Mouse (Mus musculus) lung, postnatal 36 days (tissue): Measurements from ENCODE around the gene Lhpp.

Experiments used
- DNase-seq: peaks from one replicate; pipeline ENCODE4 v3.0.0; 2022; ENCODE audit warnings: mixed read lengths

The Lhpp gene

DNA sequence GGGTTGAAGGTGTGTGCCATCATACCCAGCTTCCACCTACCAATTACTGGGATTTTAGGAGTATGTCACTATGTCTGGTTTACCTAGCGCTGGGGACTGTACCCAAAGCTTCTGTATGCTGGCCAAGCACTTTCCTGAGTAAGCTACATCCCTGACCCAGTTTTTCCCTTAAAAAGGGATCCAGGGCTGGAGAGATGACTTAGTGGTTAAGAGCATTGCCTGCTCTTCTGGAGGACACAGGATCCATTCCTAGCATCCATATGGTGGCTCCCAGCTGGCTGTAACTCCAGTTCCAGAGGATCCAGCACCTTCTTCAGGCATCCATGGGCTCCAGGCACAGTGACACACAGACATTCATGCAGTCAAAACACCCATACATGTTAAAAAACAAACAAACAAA lies 36.1 kb downstream of the Lhpp start:
- no peak for DNase-seq

DNA sequence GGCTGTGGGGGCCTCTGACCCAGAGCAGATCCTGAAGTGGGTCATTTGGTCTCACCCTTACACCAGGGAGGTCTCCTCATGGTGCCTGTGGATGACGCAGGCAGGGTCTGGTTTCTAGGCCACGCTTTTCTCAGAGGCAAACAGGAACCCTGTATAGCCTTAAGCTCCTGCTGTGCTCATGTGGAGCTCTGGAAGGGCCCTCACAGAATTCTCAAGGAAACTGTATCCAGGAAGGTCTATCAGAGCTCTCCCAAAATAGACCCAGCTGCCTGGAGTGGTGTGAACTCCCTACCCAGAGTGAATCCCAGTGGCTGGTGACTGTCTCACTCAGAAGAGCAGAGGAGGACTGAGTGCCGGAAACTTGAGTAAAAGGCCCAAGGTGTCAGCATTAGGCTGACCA lies 44.0 kb downstream of the Lhpp start:
- no peak for DNase-seq

DNA sequence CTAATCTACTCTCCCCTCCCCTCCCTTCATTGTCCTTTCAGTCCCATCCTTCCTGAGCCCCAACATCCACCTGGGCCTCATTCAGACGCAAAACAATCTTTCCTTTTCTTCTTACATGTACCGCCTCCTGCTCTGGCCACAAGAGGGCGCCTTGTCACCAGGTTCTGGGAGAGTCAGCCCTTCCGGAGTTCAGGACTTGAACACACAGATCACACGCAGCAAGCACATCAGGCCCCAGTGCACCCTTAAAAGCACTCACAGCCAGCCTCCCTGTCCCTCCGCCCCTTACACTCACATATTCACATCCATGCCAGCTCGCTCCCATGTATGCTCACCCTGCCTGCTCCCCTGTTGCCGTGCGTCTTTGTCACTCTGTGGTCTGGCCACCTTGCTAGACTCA lies 45.6 kb downstream of the Lhpp start:
- peak; percentile 95 for DNase-seq

DNA sequence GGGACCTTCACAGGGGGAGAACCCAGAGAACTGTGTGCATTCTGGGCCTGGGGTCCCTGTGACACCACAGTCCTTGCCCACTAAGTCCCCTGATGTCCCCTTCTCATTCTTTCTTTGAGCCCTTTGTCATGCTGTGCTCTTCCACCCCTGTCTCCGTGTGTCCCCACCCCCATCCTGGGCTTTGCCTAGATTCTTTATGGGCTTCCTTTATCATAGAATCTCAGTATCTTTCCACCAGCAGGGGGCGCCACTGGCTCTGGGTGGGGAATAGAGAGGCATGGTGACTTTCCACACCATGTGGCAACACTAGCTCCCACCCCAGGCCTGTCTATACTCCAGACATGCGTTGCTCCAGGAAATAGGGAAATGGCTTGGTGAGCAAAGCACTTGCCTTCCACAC lies 46.1 kb downstream of the Lhpp start:
- DNase-seq, result peak; percentile 96

DNA sequence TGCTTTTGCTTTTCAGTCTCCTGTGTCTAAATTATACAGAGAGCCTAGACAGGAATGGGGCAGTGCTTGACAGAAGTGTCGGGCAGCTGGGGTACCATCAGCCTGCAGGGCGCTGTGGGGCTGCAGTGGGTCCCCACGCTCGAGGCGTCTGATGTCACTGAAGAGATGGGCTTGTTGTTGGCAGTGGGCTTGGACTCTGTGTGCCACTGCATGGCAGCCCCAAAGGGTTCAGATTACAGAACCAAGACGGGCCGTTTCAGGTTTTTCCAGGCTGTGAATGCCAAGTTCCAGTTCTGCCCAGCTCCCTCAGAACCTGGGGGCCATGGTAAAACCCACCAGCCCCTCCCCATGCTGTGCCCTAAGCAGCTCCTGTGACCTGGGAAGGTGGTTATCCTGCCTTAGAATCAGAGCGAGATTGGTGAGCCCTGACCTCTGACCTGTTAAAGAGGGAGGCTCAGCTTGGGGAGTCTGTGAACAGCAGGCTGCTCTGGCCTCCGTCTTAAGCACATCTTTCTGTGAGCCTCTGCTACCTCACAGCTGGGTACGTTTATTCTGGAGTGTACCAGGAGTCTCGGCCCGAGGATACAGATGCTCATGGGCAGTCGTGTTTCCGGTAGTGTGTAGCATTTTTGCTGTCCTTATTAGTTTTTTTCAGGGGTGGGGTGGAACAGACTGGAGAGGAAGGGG lies 47.1 kb downstream of the Lhpp start:
- no peak for DNase-seq

DNA sequence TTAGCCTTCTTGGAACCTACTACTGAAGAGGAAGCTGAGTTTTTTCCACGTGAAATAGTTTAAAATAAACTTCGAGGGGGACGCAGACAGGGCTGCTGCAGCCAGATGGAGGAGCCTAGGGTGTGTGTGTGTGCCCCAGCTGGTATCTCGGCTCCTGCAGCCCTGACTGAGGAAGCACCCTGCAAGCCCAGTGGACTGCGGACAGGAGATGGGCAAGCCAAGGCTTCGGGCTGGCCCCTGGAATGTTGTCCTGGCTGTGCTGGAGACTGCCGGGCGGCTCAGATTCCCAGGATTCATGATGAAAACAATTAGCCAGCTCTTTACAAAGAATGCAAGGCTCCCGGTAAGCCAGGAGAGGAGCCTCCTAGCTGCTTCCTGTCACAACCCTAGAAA lies 47.6 kb downstream of the Lhpp start:
- peak; percentile 57 for DNase-seq

DNA sequence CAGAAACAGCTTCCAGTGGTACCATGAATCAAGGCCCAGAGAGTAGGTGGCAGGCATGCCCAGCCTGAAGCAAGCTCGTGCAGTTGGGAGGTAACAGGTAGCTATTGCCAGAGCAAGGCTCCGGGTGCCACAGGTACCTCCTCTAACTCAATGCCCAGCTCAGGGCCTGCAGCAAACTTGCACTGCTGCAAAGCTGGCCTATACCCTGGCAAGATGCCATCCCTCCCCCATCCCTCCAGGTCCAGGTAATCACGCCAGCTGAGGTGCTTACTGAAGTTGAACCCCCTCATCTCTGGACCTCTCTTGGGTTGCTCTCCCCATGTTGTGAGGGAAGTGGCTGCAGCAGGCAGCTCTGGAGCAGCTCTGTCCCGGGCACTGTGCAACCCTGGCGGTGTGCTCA lies 48.2 kb downstream of the Lhpp start:
- no peak for DNase-seq

DNA sequence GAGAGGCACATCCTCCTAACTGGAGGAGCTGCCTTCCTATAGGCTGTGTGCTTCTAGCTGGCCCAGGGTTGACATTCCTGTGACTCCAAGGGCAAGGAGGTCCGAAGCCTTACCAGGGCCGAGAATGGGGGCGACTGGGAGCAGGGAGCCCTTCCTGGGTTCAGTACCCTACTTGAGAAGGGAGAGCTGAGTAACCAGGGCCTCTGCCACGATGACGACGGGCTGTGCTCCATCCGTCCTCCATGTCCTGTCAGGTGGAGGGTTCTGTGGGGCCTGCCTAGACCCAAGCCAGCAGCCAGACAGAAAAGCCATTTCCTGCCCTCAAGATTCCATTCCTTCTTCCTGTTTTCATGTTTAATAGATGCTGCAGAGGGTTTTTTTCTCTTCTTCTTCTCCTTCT lies 49.2 kb downstream of the Lhpp start:
- DNase-seq, result no peak

DNA sequence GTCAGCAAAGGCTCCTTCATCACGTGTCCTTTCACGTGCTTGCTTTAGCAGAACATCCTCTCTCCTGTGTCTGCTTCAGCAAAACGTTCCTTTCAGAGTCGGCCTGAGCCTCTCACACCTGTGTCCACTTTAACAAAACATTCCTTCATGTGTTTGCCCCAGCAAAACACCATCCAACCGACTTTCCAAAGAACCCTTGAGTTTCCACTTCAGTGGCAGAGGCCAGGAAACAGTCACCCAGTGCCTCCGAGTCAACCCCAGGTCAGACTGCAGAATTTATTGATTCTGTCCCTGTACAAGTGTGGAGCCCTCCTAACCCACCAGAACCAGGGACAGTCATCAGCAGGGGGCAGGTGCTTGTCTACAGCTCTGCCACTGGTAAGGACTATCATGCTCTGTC lies 52.4 kb downstream of the Lhpp start:
- DNase-seq, result peak; percentile 78

DNA sequence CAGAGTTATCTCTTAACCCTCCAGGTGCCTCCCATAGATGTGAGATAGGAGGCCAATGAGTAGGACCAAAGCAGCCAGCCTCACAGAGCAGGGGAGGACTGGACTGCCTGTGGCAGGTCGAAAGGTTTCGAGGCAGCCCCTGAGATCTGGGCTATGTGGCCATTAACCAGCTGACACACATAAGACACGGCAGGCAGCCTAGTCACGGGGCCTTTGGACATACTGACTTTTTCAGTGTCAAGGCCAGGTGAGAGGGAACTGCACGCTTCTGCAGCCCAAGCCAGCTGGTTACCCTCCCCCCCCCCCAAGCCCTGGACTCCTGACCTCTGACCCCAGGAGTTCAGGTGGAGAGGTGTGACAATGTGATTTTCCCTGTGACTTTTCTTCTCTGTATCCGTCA lies 54.4 kb downstream of the Lhpp start:
- DNase-seq, result no peak

DNA sequence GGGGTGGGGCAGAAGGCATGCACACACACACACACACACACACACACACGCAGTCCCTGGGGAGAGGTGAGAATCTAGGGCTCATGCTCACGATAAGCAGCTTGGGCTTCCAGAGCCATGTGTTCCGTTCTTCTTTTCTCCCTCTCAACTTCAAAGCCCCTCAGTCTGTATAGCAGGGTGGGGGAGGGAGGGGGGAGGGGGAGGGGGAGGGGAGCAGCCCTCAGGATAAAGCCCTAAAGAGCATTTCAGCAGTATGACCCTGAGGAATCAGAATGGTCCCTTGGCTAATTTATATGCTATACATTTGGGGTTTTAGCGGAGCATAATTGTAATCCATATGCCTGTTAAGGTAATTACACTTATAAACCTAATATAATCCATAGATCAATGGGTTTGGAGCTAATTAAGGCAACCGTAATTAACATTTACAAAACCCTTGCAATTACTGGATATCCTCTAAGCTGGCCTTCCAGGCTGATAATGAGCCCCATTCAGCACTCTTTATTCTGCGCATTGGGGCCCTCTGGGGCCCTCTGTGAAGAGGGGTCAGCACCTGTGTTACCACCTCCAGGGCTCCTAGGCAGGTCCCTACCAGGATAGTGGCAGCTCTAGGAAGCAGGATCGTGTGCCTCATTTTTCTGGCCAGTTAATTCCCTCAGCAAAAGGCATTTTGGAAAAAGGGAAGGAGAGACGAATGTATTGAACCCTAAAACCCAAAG lies 55.4 kb downstream of the Lhpp start:
- DNase-seq, result no peak

DNA sequence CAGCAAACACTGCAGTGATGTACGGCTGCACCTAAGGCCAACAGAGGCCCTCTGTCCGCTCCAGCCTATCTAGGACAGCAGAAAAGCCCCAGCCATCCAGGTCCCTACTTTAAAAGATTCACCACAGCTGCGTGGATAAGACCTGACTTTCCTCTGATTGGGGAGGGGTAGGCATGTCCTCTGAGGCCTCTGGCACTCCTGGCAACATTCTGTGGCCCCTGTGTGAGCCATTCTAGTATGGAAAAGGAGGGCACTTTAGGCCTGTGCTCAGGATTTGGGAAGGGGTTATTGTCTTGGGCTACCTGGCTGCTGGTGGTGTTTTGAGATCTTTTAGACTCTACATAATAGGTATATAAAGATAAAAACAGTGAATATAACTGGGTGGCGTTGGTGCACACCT lies 56.1 kb downstream of the Lhpp start:
- DNase-seq, result no peak

DNA sequence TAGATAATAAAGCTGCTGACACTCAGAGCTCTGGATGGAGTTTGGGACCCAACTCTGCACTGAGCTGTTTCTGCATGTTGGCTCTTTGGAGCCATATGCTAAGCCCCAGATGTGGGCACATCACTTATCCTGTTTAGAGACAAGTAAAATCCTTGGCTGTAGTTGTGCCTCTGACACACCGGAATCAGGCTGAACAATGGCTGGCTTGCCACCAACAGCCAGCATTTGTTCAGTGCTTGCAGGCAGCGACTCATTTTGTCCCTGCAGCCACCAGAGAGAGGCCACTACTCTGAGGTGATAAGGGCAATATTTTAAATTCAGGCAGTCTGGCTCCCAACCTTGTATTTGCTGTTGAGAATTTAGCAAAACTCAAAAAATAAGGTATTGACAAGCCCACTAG lies 58.2 kb downstream of the Lhpp start:
- DNase-seq, result peak; percentile 90

DNA sequence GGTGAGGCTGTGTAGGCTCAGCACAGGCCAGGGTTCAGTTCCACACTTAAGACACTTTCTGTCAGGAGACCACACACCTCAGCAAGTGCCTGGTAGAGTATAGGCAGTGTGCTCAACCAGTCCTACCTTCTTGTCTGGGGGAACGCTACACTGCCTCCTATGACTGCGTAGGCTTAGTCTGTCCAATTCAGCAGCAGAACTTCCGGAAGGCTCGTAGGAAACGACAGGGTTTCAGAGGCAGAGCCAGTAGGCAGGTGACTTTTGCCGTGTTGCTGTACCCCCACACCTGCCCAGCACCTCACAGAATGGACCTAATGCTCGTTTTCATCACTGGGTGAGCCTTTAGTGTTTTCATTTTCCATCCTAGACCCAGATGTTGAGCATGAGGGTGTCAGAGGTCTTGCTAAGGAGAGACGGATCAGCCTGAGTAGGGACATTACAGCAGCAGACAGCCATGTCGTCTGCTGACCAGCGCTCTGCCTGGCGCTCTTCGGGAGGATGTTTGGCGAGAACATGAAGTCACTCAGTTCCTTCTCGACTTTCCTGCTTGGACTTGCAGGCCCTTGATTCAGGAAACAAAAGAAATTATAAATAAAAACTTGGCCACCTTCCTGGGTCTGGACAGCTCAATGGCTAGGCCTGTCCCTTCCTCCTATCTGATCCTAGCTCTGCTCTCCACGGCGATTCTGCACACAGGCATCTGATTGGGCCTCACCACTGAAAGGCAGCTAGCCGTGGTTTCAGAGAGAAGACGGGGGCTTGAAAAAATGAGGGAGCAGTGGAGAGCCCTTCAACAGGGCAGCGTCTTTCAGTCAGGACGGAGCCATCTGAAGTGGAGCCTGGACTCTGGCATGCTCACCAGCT lies 59.8 kb downstream of the Lhpp start:
- DNase-seq, result peak; percentile 85

DNA sequence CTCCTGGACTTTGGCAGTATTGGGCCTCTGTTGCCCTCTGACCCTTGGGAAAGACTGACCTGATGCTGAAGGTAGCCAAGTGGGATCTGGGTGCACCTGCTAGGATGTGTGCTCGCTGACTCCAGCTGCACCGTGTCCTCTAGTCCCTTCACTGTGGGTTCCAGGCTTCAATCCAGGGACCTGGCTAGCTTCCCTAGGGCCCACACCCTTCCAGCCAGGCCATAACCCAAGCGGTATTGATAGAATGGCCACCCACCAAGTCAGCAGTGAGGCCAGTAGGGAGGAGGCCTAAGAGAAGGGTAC lies 60.4 kb downstream of the Lhpp start:
- peak; percentile 75 for DNase-seq

DNA sequence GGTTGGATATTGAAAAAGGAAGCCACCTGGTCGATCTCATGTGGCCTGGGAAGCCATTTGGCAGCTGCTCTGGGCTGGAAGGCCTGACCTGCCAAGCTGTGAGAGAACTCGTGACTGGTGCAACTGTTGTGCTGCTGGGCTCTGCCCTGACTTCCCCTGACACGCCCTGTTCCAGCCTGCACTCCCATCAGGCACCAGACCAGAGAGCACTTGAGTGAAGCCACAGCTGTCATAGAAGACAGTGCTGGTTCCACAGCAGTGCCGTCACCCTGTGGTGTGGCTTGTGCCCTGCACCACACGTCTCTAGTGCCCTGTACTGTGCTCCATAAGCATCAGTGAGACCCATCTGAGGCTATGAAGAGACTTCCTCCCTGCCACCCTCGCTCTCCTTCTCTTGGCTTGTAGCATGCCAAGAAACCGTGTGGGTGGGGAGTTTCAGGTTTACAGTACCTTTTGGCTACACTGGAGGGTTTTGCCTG lies 62.1 kb downstream of the Lhpp start:
- peak; percentile 87 for DNase-seq

DNA sequence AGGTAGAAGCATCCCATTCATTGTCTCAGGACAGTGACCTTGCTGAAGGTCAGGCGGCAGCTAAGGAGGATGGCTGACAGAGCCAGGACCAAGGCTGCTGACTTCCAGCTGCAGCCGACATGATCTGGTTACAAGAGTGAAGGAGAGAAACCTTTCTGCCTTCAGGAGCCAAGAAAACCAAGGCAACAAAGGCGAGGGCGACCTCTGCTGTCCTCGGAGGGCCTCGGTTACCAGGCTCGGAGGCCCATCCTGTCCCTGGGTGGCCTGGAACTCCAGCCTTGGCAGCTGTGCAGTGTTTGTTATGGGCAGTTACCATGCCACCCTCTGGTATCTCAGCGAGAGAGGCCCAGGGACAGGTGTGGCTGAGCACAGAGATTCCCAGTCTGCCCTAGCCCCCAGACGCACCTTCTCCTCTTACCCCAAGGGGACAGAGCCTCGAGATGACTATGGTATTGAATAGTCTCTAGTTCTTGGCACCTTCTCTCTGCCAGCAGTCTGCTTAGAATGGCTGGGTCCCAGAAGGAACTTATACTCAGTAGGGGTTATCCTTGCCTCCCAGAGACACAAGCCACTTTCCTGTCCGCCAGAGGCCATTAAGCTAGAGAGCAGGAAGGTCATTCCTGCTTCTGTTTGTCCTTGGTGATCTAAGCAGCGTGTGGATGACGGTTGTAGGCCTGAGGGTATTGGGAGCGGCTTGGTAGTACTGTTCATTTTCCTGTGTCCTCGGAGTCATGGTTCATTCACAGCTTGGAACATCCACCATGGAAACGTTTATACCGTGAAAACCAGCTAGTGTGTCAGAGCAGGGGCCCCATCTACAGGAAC lies 63.7 kb downstream of the Lhpp start:
- DNase-seq, result peak; percentile 93

DNA sequence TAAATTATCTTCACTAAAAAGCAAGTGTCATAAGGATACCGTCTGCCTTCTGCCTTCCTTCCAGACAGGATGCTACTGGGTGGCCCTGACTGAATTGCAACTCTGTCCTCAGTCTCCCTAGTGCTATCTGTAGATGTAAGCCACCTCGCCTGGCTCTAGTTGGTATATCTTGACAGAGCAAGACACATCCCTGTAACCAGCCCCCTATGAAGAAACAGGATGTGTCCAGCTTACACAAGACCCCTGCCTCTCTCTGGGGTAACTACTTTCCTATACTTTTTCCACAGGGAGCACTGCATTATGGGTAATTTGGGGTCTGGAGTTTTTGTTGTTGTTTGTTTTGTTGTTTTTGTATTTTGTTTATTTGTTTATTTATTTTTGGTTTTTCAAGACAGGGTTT lies 65.5 kb downstream of the Lhpp start:
- no peak for DNase-seq

DNA sequence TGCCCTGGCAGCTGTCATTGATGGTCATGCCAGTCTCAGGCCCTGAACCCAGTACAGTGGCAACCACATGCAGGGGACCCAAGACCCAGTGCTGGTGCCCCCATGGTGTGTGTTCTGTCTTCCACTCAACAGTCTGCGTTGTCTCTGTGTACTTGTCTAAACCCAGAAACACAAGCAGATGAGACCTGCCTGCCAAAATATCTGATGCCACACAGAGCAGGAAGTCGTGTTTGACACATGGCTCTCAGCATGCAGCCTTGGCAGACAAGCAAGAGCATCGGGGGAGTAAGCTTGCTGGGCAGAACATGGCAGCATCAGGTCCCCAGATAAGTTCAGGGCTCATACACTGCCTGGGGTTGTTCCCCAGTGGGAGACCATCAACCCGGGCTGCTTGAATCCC lies 68.7 kb downstream of the Lhpp start:
- DNase-seq, result no peak

DNA sequence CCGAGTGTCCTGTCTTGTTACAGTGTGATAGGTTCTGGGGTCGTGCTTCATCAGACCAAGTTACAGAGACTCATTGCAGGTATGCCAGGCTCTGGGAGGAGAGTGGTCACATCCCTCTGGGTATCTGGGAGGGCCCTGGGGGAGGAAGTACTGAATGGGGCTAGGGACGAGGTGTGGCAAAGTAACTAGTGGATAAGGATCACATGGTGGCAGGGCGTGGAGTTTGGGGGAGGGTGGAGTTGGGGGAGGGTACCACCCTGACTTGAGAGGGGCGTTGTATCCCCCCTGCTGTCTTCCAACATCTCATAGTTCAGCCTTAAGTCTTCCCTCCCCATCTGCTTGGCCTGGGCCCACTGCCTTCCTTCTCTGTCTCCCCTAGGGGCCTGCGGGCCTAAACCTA lies 69.1 kb downstream of the Lhpp start:
- no peak for DNase-seq

DNA sequence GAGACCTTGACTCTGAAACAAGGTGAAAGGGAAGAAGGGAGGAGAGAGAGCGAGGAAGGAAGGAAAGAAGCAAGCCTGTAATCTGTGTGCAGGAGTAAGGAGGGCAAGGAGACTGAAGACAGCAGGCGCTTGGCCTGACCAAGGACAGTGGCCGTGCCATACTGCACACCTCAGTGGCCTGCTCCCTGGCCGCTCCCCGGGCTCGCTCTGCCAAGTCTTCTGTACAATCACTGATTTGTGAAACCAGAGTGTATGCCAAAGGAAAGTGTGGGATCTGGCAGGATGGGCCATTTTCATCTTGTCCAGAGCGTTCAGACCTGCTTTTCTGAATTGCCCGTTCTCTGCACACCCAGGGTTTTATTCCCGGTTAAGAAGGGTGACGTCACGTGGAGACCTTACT lies 70.9 kb downstream of the Lhpp start:
- DNase-seq, result no peak

DNA sequence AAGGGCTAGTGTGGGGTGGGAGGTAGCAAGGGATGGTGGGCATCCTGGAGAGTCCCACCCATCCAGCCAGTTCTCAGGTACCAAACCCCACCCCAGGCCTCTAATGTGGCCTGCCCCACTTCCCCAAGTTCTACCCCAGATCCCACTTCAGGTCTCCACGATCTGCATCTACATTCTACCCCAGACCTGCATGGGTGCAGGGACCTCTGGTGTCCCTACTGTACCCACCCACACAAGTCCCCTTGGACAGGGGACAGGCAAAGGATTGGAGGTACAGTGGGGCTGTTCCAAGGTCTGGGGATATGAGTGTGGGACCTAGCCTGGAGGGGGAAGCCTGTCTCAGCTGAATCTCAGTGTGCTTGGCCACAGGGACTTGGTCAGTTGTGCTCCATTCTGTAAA lies 71.4 kb downstream of the Lhpp start:
- no peak for DNase-seq

DNA sequence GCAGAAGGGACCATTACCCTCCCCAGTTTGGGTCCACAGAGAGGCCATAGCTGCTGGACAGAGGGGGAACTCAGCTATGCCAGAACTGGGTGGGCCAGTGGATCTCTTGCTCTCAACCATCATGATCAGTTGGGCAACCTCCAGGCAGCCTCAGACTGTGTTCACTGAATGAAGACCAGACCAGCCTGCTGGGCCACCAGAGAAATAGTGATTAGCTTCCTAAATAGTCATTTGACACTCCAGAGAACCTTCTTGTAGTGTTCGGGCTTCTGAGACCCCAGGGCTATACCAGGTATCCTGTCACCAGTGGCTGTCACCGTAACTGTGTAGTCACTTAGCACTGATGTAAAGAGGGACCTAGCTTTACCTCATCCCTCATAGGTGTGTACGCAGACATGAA lies 71.9 kb downstream of the Lhpp start:
- DNase-seq, result no peak
